Mouse (Mus musculus) megakaryocyte, embryonic 14.5 days (primary cell): ENCODE results near the gene Scp2.

ENCODE experiments used
- FLI1 ChIP-seq: IDR thresholded peaks from 2 replicates; pipeline ENCODE4 v1.6.1; 2012; ENCODE audit warnings: low read length, inconsistent platforms, mixed read lengths
- GATA1 ChIP-seq: IDR thresholded peaks from 3 replicates; pipeline ENCODE4 v1.6.1; 2012; ENCODE audit warnings: mixed read lengths, low read length, inconsistent platforms, borderline replicate concordance

GRCm38 (mm10) chr4:108059601-108060379 lies 85.0 kb downstream of the Scp2 start:
- TF ChIP-seq GATA1 (no peak), FLI1 (no peak)
